Mouse (Mus musculus) left cerebral cortex, postnatal 25 days (tissue): ENCODE results near the gene Tufm. TPM values are rescaled to one million over a fixed set of nuclear protein-coding genes. Genes with fewer than 3 reads are reported as not detected.

Experiments used
- DNase-seq, 2 experiments: peaks; one replicate each; pipeline ENCODE4 v3.0.0; 2022; ENCODE audit warnings: low spot score in 2 of 2, mixed read lengths in 1 of 2
- intact Hi-C: fragments of 180-260 bp; cut with DNase I; formaldehyde crosslinking; loops from one replicate; pipeline ENCODE4 v1.15.1; 2025
- total RNA-seq, 2 experiments: library from RNA; stranded (reverse); gene quantifications; 2 replicates each; pipeline ENCODE4 v1.2.3; 2021

The Tufm gene
- total RNA-seq, 2 experiments from 2014 or later, result 76.3 to 92.6 TPM

DNA sequence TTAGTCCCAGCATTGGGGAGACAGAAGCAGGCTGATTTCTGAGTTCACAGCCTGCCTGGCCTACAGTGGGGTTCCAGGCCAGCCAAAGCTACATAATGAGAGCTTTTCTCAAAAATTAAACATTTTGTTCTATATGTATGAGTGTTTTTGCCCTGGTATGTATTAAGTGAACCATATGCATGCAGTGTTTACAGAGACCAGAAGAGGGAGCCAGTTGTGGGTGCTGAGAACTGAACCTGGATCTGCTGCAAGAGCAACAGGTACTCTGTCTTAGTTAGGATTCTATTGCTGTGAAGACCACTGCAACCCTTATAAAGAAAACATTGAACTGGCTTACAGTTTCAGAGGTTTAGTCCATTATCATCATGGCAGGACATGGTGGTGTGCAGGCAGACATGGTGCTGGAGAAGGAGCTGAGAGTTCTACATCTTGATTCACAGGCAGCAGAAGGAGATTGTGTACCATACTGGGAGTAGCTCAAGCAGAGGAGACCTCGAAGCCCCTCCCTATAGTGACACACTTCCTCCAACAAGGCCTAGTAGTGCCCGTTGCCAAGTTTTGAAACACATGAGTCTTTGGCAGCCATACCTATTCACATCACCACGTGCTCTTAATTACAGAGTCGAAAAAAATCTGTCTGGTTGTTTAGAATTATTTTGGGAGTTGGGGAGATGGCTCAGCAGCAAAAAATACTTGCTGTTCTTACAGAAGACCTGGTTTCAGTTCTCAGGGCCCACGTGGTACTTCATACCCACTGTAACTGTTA is 50.8 kb downstream of the Tufm start:
- DNase-seq, result peak; percentile 12 to 43
- intact Hi-C loops, result no loop called here

Other genes starting within 250 kb of the Tufm start
- gene Sbk1, start 214.7 kb upstream of the Tufm start, total RNA-seq, result 10 to 100 TPM; 75.6 to 82.4 TPM
- under 1 TPM; 0.64 to 0.76 TPM for gene Lat, start 117.8 kb upstream of the Tufm start, total RNA-seq
- 10 to 100 TPM; 87.9 to 97.7 TPM for gene Spns1, start 109.9 kb upstream of the Tufm start, total RNA-seq
- gene Nfatc2ip, start 90.6 kb upstream of the Tufm start, total RNA-seq, result 1 to 10 TPM; 5.4 to 6.5 TPM
- gene Cd19, start 72.5 kb upstream of the Tufm start, total RNA-seq, result not detected
- 10 to 100 TPM; 10.8 to 14.4 TPM for gene Rabep2, start 58.6 kb upstream of the Tufm start, total RNA-seq
- gene Atp2a1, start 24.3 kb upstream of the Tufm start, total RNA-seq, result under 1 TPM; 0.32 to 0.39 TPM
- gene Sh2b1, start 11.9 kb upstream of the Tufm start, total RNA-seq, result 10 to 100 TPM; 74.1 to 78.9 TPM
- 100 to 1,000 TPM; 114 TPM for gene Atxn2l, start 16.1 kb downstream of the Tufm start, total RNA-seq
- 100 to 1,000 TPM; 176 to 188 TPM for gene Eif3c, start 79.0 kb downstream of the Tufm start, total RNA-seq
- under 1 TPM; 0.39 to 0.53 TPM for gene Apobr, start 97.6 kb downstream of the Tufm start, total RNA-seq
- gene Cln3, start 98.5 kb downstream of the Tufm start, total RNA-seq, result 10 to 100 TPM; 21.3 to 35.1 TPM
- not detected for gene Il27, start 107.6 kb downstream of the Tufm start, total RNA-seq
- gene Nupr1, start 143.5 kb downstream of the Tufm start, total RNA-seq, result 10 to 100 TPM; 15.7 to 22.1 TPM
- 10 to 100 TPM; 31.1 to 35.4 TPM for gene Sgf29, start 161.9 kb downstream of the Tufm start, total RNA-seq
- gene Sult1a1, start 189.1 kb downstream of the Tufm start, total RNA-seq, result 10 to 100 TPM; 11.7 to 19.3 TPM
- gene Bola2, start 208.0 kb downstream of the Tufm start, total RNA-seq, result 100 to 1,000 TPM in 1 of 2 experiments, 10 to 100 TPM in 1; 92.0 to 102 TPM
- gene Slx1b, start 208.4 kb downstream of the Tufm start, total RNA-seq, result 10 to 100 TPM; 14.4 to 17.0 TPM
- 100 to 1,000 TPM; 163 to 167 TPM for gene Coro1a, start 220.4 kb downstream of the Tufm start, total RNA-seq